Mouse (Mus musculus) intestine, postnatal 0 days (tissue): ENCODE measurements at regions not wholly inside any gene's neighbourhood (a gene's known extent, or its start where the extent isn't known, plus 50 kb on each side); places are given as distances from the start of the nearest gene placed in this dataset.

Experiments used
- ATAC-seq: fragments of 200-750 bp; cut with Nextera tagmentation; 2 replicates; pipeline ENCODE4 v1.8.0; 2017; ENCODE audit warnings: mild to moderate bottlenecking, moderate TSS enrichment, moderate library complexity
- H3K27ac ChIP-seq: fragments of 300-500 bp; sonication (generic); 2 replicates; pipeline ENCODE4 v1.5.1; 2014; ENCODE audit warnings: mild to moderate bottlenecking, low read depth, low read length, moderate library complexity
- H3K27me3 ChIP-seq: fragments of 300-500 bp; sonication (generic); replicated peaks from 2 replicates; pipeline ENCODE4 v1.6.1; 2014; ENCODE audit warnings: low read length, mixed read lengths; ENCODE audit not compliant: control insufficient read depth, insufficient read depth
- H3K36me3 ChIP-seq: fragments of 300-500 bp; sonication (generic); 2 replicates; pipeline ENCODE4 v1.6.1; 2014; ENCODE audit warnings: mild to moderate bottlenecking, moderate library complexity; ENCODE audit not compliant: control insufficient read depth, insufficient read depth
- H3K4me1 ChIP-seq: fragments of 300-500 bp; sonication (generic); replicated peaks from 2 replicates; pipeline ENCODE4 v1.6.1; 2014; ENCODE audit warnings: antibody characterized with exemption, low read length, mixed read lengths; ENCODE audit not compliant: control insufficient read depth, insufficient read depth
- H3K4me2 ChIP-seq: fragments of 300-500 bp; sonication (generic); replicated peaks from 2 replicates; pipeline ENCODE4 v1.6.1; 2014; ENCODE audit warnings: low read depth, mild to moderate bottlenecking, moderate library complexity
- H3K4me3 ChIP-seq: fragments of 300-500 bp; sonication (generic); 2 replicates; pipeline ENCODE4 v1.5.1; 2014; ENCODE audit warnings: low read depth, low read length
- H3K9ac ChIP-seq: fragments of 300-500 bp; sonication (generic); 2 replicates; pipeline ENCODE4 v1.6.1; 2014; ENCODE audit warnings: mild to moderate bottlenecking, low read depth, low read length
- H3K9me3 ChIP-seq: fragments of 300-500 bp; sonication (generic); 2 replicates; pipeline ENCODE4 v1.6.1; 2016; ENCODE audit warnings: mixed run types; ENCODE audit not compliant: control insufficient read depth
- CTCF ChIP-seq: sonication (generic); IDR thresholded peaks from 2 replicates; pipeline ENCODE4 v1.5.1; 2016; ENCODE audit warnings: low read depth, mild to moderate bottlenecking, control low read depth, antibody characterized with exemption, moderate library complexity
- WGBS: fragments of 180-500 bp; shearing (Covaris S2); extraction: QIAGEN DNeasy Blood & Tissue Kit; methylation state at CpG from one replicate; pipeline ENCODE4 v1.1.7; 2014; 5-methylcytosine and 5-hydroxymethylcytosine counted together

DNA sequence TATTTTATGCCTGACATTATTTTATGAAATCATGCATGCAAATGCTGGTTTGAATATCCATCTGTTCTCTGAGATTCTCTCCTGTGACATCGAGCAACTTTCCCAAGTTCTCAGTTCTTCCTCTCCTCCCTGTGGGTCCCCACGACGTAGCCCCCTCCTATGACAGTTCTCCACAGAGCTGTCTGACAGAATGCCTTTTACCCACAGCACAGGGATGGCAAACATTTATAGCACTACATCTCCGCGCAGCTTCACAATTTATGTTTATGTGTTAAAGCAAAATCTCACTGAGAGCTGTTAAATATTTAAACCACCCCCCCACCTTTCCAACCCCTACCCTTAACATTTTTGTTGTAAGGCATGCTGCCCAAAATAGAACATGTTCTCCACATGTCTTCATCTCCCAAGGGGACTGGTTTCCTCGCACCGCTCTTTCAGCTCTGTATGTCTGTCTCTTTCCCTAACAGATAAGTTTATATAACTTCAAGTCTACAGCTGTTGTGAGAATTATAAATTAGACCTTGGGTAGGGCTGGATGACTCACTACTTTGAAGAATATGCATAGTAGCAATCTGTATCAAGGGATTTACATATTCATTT is 63.5 kb upstream of the Ndst3 start:
- TF ChIP-seq CTCF: no peak
- no peaks in the 10 kb centered on the region for H3K4me1 ChIP-seq
- no peak overlapping the region for H3K27ac ChIP-seq
- WGBS: 58% methylated on average over 7 of the region's 7 CpGs
- no peaks in the 10 kb centered on the region for H3K36me3 ChIP-seq
- no peak overlapping the region for H3K9ac ChIP-seq
- no peak overlapping the region for H3K4me2 ChIP-seq
- no peak overlapping the region for H3K4me3 ChIP-seq
- H3K9me3 ChIP-seq: no peaks in the 10 kb centered on the region
- no peaks in the 10 kb centered on the region for H3K27me3 ChIP-seq
- ATAC-seq: no peak

GRCm38 (mm10) chr3:123754927-123755326 is 64.3 kb upstream of the Ndst3 start:
- Histone ChIP-seq H3K9ac (no peak overlapping the region), H3K4me3 (no peak overlapping the region), H3K4me1 (no peaks in the 10 kb centered on the region), H3K27ac (no peak overlapping the region), H3K36me3 (no peaks in the 10 kb centered on the region), H3K4me2 (no peak overlapping the region), H3K27me3 (no peaks in the 10 kb centered on the region), H3K9me3 (no peaks in the 10 kb centered on the region)
- 81% methylated on average over 1 of the region's 1 CpGs for WGBS
- ATAC-seq: no peak
- no peak for TF ChIP-seq CTCF

GRCm38 (mm10) chr3:123765911-123766556 is 75.4 kb upstream of the Ndst3 start:
- ATAC-seq: no peak
- no peak for TF ChIP-seq CTCF
- H3K27me3 ChIP-seq: no peaks in the 10 kb centered on the region
- no peak overlapping the region for H3K9ac ChIP-seq
- H3K27ac ChIP-seq: no peak overlapping the region
- H3K4me3 ChIP-seq: no peak overlapping the region
- H3K9me3 ChIP-seq: no peaks in the 10 kb centered on the region
- no peak overlapping the region for H3K4me2 ChIP-seq
- no peaks in the 10 kb centered on the region for H3K4me1 ChIP-seq
- WGBS: 72% methylated on average over 3 of the region's 3 CpGs
- no peaks in the 10 kb centered on the region for H3K36me3 ChIP-seq

DNA sequence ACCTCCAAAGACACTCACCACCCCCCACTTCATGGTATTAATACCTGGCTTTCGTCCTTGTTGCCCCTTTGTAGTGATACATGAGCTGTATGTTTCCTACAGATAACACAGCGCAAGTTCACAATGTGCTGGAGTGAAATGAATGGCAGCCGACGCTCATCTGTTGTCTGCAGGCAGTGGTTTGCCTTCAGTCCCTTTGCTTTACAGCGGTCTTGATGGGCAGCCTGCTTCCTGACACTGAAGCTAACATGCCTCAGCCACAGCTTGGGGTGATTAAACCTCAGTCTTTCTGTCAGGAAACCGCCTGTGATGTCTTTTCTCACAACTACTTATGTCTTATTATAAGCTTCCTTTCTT is 75.9 kb upstream of the Ndst3 start:
- Histone ChIP-seq H3K4me3 (no peak overlapping the region), H3K27ac (no peak overlapping the region), H3K4me1 (no peaks in the 10 kb centered on the region), H3K9ac (no peak overlapping the region), H3K27me3 (no peaks in the 10 kb centered on the region), H3K9me3 (no peaks in the 10 kb centered on the region), H3K36me3 (no peaks in the 10 kb centered on the region), H3K4me2 (no peak overlapping the region)
- no peak for TF ChIP-seq CTCF
- 66% methylated on average over 6 of the region's 6 CpGs for WGBS
- ATAC-seq: no peak

DNA sequence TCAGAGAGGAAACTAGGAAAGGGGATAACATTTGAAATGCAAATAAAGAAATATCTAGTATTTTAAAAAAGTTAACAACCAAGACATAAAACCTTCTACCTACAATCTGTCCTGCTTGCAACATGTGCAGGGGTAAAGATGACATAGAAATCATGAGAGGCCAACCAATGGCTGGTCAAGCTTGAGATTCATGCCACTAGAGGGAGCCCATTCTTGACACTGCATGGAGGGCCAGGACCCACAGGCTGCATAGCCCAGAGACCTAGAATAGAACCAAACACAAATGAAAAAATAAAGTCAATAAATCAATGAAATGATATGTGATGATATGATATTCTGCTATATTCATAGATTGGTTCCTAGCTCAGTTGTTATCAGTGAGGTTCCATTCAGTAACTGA is 89.9 kb upstream of the Ndst3 start:
- Histone ChIP-seq H3K9me3 (no peaks in the 10 kb centered on the region), H3K27me3 (no peaks in the 10 kb centered on the region), H3K9ac (no peak overlapping the region), H3K36me3 (no peaks in the 10 kb centered on the region), H3K4me2 (no peak overlapping the region), H3K4me1 (no peaks in the 10 kb centered on the region), H3K27ac (no peak overlapping the region), H3K4me3 (no peak overlapping the region)
- TF ChIP-seq CTCF: peak; percentile 61
- ATAC-seq: no peak

- no peaks in the 10 kb centered on the region for H3K9me3 ChIP-seq
- no peak for TF ChIP-seq CTCF
- no peak overlapping the region for H3K9ac ChIP-seq
- ATAC-seq: no peak
- no peak overlapping the region for H3K4me2 ChIP-seq
- no peaks in the 10 kb centered on the region for H3K4me1 ChIP-seq
- H3K27me3 ChIP-seq: no peaks in the 10 kb centered on the region
- WGBS: 81% methylated on average over 1 of the region's 1 CpGs
- no peak overlapping the region for H3K27ac ChIP-seq
- H3K36me3 ChIP-seq: no peaks in the 10 kb centered on the region
- H3K4me3 ChIP-seq: no peak overlapping the region
These were observed 90.9 kb upstream of the Ndst3 start for GRCm38 (mm10) chr3:123781581-123781980.

- no peaks in the 10 kb centered on the region for H3K4me1 ChIP-seq
- H3K9ac ChIP-seq: no peak overlapping the region
- no peak overlapping the region for H3K27ac ChIP-seq
- H3K4me3 ChIP-seq: no peak overlapping the region
- H3K9me3 ChIP-seq: no peaks in the 10 kb centered on the region
- H3K27me3 ChIP-seq: no peaks in the 10 kb centered on the region
- ATAC-seq: no peak
- H3K4me2 ChIP-seq: no peak overlapping the region
- H3K36me3 ChIP-seq: no peaks in the 10 kb centered on the region
- no peak for TF ChIP-seq CTCF
- WGBS: 73% methylated on average over 1 of the region's 1 CpGs
These were observed 93.5 kb upstream of the Ndst3 start for GRCm38 (mm10) chr3:123784127-123784526.
